Mouse (Mus musculus) spleen, postnatal 14 days (tissue): ENCODE data around the gene Ackr4.
A peak's percentile ranks its signal among the peaks of the same experiment; 100 is the strongest.

Experiments
- DNase-seq, 2 experiments: peaks; one replicate each; pipeline ENCODE4 v3.0.0; 2021 to 2022; ENCODE audit warnings: low spot score in 2 of 2

The Ackr4 gene

DNA sequence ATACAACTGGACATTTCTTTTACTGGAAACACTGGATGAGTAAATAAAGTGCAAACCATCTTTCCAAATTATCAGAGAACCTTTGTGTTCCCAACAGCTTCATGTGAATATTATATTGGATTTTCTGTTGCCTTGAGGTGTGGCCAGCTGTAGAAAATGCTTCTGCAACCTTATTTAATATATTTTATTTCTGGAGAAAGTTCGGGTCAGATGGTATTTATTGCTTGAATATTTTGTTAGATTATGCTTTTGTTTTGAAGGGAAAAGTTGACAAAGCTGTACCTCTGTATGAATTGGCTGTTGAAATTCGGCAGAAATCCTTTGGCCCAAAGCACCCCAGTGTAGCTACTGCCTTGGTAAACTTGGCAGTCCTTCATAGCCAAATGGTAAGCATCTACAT lies 86.4 kb downstream of the Ackr4 start, which contains the start of gene Gm28305:
TSS of gene Gm28305 (plus strand) at position 301 of the 400 bp plus-strand sequence.
- no peak for DNase-seq

DNA sequence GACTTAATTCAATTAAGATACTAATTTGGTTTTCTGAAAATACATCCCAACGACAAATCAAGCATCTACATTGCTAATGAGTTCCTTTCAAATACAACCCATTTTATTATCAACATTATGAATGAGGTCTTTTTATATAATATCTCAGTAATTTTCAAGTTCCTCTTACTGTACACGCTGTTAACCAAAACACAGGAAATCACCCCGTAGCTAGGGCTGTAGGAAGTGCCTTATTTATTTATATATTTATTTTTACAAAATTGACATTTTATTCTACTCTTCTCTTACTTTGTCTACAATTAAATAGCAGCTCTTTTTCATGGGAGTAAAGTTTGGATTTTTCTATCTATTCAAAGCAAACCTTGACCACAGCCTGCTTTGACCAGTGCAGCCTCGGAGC lies 87.0 kb downstream of the Ackr4 start:
- no peak for DNase-seq

DNA sequence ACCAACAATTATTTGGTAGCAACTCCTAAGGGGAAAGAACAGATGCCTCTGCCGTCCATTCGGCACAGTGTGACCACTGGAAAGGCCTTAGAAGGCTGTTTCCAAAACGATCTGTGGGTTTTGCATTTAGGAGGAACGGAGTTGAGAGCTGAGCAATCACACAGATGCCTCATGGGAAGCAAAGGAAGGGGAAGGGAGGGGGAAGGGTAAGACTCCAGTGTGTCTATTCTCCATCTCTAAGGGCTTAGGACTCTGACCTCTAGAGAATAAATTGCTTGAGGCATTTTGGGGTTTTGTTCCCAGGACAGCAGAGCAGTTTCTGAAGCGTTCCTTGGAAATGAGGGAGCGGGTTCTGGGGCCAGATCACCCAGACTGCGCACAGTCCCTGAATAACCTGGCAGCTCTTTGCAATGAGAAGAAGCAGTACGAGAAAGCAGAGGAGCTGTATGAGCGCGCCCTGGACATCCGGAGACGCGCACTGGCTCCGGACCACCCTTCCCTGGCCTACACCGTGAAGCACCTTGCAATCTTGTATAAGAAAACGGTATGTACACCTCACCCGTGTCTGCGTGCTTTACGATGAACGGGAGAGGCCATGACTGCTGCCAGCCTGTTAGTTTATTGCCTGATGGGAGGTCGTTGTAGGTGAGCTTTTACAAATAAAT lies 87.6 kb downstream of the Ackr4 start:
- no peak for DNase-seq

DNA sequence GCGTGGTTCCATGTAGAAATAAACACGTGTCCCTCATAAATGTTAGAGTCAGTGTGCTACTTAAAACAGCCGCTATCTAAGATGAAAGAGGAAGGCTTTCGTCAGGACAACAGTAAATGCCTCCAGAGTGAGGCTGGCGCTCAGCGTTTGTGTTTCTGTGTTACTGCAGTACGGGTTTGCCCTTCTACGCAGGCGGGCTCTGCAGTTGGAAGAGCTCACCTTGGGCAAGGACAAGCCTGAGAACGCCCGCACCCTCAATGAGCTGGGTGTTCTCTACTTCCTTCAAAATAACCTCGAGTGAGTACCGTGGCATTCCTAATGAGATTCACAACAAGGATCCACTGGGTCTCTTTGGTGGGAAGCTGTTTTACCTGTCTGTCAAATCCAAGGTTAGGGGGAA lies 88.5 kb downstream of the Ackr4 start:
- DNase-seq = no peak

DNA sequence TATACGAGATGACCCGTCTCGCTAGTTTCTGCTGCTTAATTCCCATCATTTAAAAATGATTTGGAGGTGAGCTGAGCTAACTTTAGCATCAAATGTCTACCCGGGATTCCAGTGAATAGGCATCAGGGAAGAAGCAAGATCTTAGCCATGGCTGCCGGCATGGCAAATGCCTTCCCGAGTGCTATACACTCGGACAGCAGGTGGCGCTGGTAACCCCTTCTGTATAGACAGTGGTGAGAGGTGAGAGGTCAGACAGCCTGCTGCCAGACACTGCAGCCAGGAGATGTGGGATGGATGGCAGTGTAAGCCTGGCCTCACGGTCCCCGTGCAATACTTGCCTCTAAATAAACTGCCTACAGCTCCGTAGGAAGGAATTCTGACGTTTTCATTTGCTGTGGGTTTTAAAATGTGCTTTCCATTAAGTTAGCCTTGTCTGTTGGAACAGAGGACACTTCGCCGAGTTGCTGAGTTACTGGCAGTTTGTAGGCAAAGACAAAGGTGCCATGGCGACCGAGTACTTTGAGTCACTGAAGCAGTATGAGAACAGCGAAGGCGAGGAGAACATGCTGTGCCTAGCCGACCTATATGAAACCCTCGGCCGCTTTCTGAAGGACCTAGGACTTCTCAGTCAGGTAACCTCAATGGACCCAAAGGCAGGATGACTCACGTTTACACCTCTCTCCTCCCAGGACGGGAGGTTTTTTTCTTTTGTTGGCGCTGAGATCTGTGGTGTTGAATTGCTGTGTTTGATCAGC lies 91.3 kb downstream of the Ackr4 start:
- peak; percentile 40 to 56 for DNase-seq

DNA sequence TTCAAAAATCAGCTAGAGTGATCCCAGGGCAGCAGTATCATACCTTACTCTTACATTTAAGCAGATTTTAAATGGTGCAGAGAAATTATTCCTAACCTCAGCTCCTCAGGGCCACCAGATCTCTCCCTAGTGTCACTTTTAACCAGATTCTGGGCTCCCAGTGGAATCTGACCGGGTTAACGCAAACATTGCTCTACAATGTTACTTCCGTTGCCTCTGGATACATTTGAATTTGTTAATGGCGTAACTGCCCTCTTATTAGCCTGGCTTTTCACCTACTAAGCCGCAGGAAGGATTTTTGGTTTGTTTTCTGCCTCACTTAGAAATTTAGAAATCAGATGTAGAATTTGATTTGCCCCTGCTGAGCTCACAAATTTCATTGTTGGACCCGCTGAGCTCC lies 92.0 kb downstream of the Ackr4 start:
- no peak for DNase-seq

DNA sequence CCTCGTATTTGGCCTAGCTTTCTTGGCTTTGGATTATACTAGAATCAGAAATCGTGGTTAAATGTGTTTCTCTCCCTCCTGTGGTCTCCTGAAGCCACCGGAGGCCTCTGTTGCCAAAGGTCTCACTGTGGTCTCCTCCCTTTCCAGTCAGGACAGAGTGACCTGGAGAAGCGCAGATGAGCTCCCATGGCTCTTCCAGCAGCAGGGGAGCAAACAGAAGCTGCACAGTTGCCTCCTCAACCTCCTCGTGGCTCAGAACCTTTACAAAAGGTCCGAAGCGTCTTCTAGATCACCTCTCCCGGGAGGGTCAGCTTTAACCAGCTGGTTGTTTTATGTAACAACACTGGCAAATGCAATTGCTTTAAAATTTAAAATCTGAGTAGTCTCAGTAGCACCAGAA lies 92.5 kb downstream of the Ackr4 start:
- no peak for DNase-seq
